Mouse (Mus musculus): ENCODE measurements around the gene Gm5155. TPM values are rescaled to one million over a fixed set of nuclear protein-coding genes. Genes with fewer than 3 reads are reported as not detected.
"Not testable (repeated sequence)": the region's sequence is repeated elsewhere in the genome, so short reads cannot be mapped to it uniquely, and the experiment has no call there.

Gm5155 gene
- not detected in 2 replicates for polyA plus RNA-seq (2015; fragmentation: Nextera tagmentation; extraction: Ambion mirVana)

GRCm38 (mm10) chr7:17871467-17871866 lies at the start of gene Gm5155:
Gm5155 (plus strand) TSS chr7:17871767.
- no peaks in the 10 kb centered on the region for H3K36me3 ChIP-seq
- H3K27me3 ChIP-seq: no peaks in the 10 kb centered on the region
- peaks cover 7% of the 10 kb centered on the region; the same call in 1 of the 2 replicates for H3K9me3 ChIP-seq (replicated peaks)
- WGBS: 90% methylated on average over 1 of the region's 1 CpGs
- no peak within 1 kb of the TSS for H3K4me3 ChIP-seq (replicated peaks)
- no peak within 1 kb of the TSS for H3K4me2 ChIP-seq
- ATAC-seq (replicated peaks; ENCODE audit: low FRiP score): no peak
- no peaks in the 10 kb centered on the region for H3K4me1 ChIP-seq
- no peak within 1 kb of the TSS for H3K9ac ChIP-seq
- no peak within 1 kb of the TSS for H3K27ac ChIP-seq

DNA sequence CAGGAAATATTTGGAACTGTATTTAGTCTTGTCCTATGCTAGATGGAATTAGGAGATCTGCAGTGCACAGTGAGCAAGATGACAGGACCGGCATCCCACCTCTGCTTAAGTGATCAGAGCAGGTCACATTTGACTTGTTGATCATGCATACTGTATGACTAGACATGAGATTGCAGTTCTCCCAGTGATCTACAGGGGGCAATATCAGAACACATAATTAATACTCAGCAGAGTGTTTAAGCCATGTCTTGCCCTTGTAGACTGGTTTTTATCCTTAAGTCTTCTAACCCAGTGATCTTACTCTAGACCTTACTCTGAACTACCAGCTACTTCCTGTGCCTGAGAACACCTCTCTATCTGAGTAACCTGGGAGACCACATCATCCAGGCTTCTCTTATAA lies 791 bp upstream of the Gm5155 start:
- H3K27ac ChIP-seq: no peak overlapping the region
- no peak overlapping the region for H3K9ac ChIP-seq
- ATAC-seq (replicated peaks; ENCODE audit: low FRiP score): no peak
- no peak overlapping the region for H3K4me3 ChIP-seq (replicated peaks)
- no peaks in the 10 kb centered on the region for H3K4me1 ChIP-seq
- no peak overlapping the region for H3K4me2 ChIP-seq
- H3K27me3 ChIP-seq: no peaks in the 10 kb centered on the region
- H3K9me3 ChIP-seq (replicated peaks): peaks cover 10% of the 10 kb centered on the region; the same call in 1 of the 2 replicates
- H3K36me3 ChIP-seq: no peaks in the 10 kb centered on the region
- WGBS: 81% methylated on average over 1 of the region's 1 CpGs

DNA sequence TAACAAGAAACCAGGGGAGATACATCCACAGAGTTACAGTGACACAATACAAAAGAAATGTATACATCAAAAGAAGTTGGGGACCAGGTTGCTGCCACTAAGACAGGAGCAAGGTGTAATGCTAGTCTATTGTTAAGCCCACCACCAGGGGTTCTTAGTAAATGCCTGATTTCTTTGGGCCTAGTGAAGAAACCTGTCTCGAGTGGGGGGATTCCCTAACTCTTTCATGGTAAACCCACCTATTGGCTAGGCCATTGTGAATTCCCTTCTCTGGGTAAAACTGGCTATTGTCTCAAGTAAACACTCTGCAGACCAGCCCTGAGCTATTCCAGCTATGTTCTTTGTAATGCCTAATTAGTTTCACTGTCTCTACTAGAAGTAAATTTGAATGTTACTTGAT lies 23.8 kb downstream of the Gm5155 start:
- not testable (repeated sequence) for H3K36me3 ChIP-seq; H3K27ac ChIP-seq; H3K9ac ChIP-seq; H3K4me3 ChIP-seq (replicated peaks); H3K27me3 ChIP-seq; ATAC-seq (replicated peaks; ENCODE audit: low FRiP score); H3K4me1 ChIP-seq; H3K4me2 ChIP-seq
- peaks cover 17% of the 10 kb centered on the region for H3K9me3 ChIP-seq (replicated peaks)
- 73% methylated on average over 1 of the region's 1 CpGs for WGBS

DNA sequence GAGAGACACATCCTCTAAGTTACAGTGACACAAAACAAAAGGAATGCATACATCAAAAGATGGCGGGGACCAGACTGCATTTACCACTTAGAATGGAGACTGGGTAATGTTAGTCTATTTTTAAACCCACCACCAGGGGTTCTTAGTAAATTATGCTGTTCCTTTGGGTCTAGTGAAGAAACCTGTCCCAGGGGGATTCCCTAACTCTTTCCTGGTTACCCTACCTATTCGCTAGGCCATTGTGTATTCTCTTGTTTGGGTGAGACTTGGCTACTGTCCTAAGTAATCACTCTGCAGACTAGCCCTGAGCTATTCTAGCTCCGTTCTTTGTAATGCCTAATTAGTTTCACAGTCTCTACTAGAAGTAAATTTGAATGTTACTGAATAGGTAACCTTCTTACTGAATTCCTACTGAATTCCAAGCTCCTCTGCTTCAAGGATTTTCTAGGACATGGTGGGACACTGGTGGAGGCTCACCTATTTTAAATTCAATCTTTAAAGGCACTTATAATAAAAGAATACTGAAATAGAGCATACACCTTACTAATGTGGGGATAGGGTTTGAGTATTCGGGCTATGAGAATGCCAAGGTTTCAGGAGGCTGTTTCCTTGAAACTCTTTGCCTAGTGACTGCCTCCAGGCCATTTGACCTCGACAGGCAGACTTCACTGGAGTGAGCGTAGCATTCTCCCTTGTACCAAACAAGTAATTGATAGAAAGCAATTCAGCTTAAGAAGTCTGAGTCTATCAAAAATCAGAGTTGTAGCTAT lies 31.8 kb downstream of the Gm5155 start:
- Histone ChIP-seq H3K27me3 (no peaks in the 10 kb centered on the region), H3K9ac (no peak overlapping the region), H3K27ac (no peak overlapping the region), H3K4me2 (no peak overlapping the region), H3K4me1 (no peaks in the 10 kb centered on the region), H3K4me3 (replicated peaks) (no peak overlapping the region), H3K36me3 (no peaks in the 10 kb centered on the region), H3K9me3 (replicated peaks) (peaks cover 8% of the 10 kb centered on the region; the same call in 1 of the 2 replicates)
- 73% methylated on average over 6 of the region's 6 CpGs for WGBS
- no peak for ATAC-seq (replicated peaks; ENCODE audit: low FRiP score)

Other genes starting within 250 kb of the Gm5155 start
- not detected in 2 replicates for gene Ceacam5, start 158.5 kb upstream of the Gm5155 start, polyA plus RNA-seq (2015; fragmentation: Nextera tagmentation; extraction: Ambion mirVana)
- not detected in 2 replicates for gene Ceacam14, start 59.1 kb upstream of the Gm5155 start, polyA plus RNA-seq (2015; fragmentation: Nextera tagmentation; extraction: Ambion mirVana)
- not detected in 2 replicates for gene Ceacam11, start 100.4 kb downstream of the Gm5155 start, polyA plus RNA-seq (2015; fragmentation: Nextera tagmentation; extraction: Ambion mirVana)
- not detected in 2 replicates for gene Ceacam13, start 138.1 kb downstream of the Gm5155 start, polyA plus RNA-seq (2015; fragmentation: Nextera tagmentation; extraction: Ambion mirVana)
- not detected in 2 replicates for gene Ceacam12, start 194.2 kb downstream of the Gm5155 start, polyA plus RNA-seq (2015; fragmentation: Nextera tagmentation; extraction: Ambion mirVana)

Measured in kidney, embryonic 15.5 days (tissue).